Mouse (Mus musculus) lung, postnatal 14 days (tissue): ENCODE results near the gene Patz1.
A peak's percentile ranks its signal among the peaks of the same experiment; 100 is the strongest.

ENCODE experiments used
- DNase-seq: peaks from one replicate; pipeline ENCODE4 v3.0.0; 2021

Gene Patz1

DNA sequence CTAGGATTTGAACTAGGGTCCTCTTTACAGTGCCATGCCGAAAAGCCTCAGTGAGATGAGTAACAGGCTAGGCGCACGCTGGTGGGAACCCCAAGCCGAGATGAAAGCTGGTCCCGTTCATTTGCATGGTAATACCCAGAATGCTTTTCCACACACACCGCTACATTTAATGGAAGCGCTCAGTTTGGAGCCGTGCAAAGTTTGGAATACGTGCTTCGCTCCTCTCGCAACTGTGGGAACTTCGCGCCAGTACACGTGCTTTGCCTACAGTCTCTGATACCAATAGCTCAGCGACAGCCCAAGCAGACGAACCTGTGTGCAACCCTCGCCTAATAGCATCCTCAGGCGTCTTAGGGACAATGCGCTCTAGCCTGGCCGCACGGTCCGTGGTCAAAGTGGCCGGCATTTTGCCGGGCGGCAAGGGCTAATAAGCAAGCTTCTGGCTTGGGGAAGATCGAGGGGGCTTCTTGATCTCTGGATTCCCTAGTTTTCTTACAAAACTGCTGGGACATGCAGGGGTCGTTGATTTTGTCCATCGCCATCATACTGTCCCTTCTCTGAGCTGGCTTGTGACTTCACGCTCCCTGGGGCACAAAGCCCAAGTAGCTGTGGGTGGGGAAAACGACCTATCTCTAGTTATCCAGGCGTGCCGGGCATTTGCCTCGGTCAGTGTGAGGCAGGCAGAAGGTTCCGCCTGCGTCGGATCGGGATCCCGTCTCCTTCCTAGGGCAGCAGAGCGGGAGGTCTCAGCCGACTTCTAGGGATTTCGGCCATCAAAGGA, at the start of gene Patz1:
Gene Patz1, plus strand, starts transcription at position 354 of the 781 bp plus-strand sequence.
- DNase-seq, result peak; percentile 61

GRCm38 (mm10) chr11:3242395-3242794, 46.3 kb upstream of the Patz1 start:
- no peak for DNase-seq

DNA sequence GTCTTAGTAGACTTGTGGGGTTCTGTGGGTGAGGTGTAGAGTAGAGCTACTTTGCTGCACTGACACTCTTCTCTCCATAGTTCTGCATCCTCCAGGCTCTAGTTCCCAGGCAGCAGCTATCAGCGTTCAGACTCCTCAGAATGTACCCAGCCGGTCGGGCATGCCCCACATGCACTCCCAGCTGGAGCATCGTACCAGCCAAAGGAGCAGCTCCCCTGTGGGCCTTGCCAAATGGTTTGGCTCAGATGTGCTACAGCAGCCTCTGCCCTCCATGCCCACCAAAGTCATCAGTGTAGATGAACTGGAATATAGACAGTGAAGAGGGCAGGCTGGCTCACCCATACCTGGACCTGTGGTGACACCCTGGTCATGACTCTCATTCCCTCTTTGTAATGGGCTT, 44.9 kb upstream of the Patz1 start:
- DNase-seq, result no peak

DNA sequence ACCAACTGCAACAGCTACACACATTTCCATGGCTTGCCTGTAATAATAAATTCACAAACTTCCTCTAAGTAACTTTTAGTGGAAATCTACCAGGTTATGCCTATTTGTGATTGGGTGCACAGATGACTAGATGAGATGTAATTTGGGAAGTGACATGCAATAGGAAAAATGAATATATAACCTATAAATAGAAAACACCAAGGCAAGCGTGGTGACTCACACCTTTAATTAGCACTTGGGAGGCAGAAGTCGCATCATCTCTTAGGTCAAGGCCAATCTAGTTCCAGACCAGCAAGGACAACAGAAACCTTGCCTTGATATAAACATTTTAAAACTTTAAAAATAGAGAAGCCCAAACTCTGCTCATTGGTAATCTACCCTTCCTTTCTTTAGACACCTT, 41.3 kb upstream of the Patz1 start:
- no peak for DNase-seq

GRCm38 (mm10) chr11:3259537-3259936, 29.1 kb upstream of the Patz1 start:
- no peak for DNase-seq

GRCm38 (mm10) chr11:3265291-3266078, 23.2 kb upstream of the Patz1 start:
- no peak for DNase-seq

DNA sequence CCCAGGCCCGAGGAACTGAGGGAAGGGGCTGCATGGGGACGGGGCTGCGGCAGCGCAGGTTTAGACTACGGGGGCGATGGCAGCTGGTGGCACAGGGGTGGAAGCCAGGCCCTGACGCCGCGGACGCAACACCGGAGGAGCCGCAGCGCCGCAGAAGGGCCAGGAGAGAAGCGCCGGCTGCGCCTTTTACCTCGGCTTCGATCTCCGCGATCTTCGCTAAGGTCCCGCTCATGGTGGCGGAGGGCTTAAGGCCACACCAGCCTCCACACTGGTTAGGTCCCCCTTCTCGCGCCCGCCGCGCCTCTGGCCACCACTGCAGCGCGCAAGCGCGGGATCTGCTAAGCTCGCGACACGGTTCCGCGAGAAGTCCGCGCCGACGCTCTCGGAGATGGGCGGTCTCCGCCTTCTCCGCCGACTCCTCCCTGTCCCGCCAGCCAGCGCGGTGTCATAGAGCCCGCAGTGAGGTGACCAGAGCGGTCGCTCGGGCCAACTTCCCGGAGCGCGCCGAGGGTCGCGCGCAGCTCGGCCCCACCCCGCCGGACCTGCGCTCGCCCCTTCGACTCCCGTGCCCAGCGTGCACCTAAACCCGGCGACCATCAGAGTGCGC, 22.5 kb upstream of the Patz1 start, which contains the start of gene Drg1:
Gene Drg1, minus strand, starts transcription at position 337 of the 607 bp plus-strand sequence.
- DNase-seq, result peak; percentile 95

- no peak for DNase-seq
These were observed 21.5 kb upstream of the Patz1 start for GRCm38 (mm10) chr11:3267133-3267532.

DNA sequence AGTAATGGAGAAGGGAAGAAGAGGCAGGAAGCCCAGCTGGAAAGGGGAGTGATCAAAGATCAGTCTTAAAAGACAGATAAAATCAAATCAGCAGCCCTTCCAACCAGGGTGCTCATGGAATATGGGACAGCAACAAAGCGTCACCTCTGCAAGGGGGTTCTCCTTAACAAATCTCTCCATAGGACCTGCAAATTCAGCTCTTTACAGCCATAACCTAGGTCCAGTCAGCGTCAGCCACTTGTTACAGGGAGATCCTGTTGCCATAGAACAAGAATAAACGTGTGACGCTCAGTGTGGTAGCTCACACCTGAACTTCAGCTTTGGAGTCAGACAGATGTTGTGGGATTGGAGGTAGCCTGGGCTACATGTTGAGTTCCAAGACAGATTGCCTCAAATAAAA, 19.4 kb upstream of the Patz1 start:
- no peak for DNase-seq

DNA sequence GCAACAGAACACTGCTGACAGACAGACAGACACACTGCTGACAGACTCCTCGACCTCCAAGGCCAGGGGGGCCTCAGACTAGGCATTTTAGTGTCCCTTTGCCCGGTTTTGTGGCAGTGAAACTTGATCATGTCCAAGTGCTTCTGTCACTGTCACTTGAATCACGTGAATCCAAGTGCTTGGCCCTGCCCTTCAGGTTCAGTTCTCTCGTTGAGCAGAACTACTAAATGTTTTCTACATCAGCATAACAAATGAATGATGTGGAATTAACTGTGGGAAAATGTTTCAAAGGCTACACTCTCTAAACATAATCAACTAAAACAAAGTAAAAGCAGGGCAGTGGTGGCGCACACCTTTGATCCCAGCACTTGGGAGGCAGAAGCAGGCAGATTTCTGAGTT, 10.3 kb upstream of the Patz1 start:
- no peak for DNase-seq

GRCm38 (mm10) chr11:3279729-3280128, 8.9 kb upstream of the Patz1 start:
- no peak for DNase-seq

DNA sequence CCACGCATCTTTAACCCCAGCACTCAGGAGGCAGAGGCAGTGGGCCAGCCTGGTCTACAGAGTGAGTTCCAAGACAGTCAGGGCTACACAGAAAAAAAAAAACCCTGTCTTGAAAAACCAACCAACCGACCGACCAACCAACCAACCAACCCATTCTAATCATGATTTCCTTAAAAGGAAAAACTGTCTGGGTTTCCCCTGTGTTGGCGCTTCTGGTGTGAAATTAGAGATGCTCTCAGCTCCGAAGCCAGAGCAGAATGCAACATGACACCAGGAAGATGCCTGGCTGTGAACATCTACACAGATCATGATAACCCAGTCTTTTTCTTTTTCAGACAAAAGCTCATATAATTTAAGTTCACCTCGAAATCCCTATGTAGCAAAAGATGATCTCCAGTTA, 5.8 kb upstream of the Patz1 start:
- DNase-seq, result no peak

- no peak for DNase-seq
These were observed 5.0 kb upstream of the Patz1 start for GRCm38 (mm10) chr11:3283645-3284044.

DNA sequence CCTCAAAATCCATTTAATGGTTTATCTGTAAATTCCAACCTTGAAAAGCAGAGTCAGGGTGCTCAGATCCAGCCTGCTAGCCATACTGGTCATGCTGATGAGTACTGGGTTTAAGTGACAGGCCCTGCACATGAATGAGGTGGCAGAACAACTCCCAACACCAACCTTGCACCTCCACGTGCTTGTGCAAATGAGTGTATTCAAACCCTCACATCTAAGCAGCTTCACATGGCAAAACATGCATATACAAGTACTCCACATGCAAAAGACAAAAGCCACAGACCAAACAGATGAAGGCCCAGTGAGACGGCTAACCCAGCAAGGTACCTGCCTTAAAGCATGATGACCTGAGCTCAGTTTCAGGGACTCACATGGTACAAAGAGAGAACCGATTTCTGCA, 2.7 kb upstream of the Patz1 start:
- no peak for DNase-seq

- no peak for DNase-seq
These were observed 1.5 kb upstream of the Patz1 start for GRCm38 (mm10) chr11:3287131-3287530.

GRCm38 (mm10) chr11:3287921-3288320, 753 bp upstream of the Patz1 start:
- DNase-seq, result no peak

GRCm38 (mm10) chr11:3289302-3289802, 678 bp downstream of the Patz1 start:
- peak; percentile 78 for DNase-seq

DNA sequence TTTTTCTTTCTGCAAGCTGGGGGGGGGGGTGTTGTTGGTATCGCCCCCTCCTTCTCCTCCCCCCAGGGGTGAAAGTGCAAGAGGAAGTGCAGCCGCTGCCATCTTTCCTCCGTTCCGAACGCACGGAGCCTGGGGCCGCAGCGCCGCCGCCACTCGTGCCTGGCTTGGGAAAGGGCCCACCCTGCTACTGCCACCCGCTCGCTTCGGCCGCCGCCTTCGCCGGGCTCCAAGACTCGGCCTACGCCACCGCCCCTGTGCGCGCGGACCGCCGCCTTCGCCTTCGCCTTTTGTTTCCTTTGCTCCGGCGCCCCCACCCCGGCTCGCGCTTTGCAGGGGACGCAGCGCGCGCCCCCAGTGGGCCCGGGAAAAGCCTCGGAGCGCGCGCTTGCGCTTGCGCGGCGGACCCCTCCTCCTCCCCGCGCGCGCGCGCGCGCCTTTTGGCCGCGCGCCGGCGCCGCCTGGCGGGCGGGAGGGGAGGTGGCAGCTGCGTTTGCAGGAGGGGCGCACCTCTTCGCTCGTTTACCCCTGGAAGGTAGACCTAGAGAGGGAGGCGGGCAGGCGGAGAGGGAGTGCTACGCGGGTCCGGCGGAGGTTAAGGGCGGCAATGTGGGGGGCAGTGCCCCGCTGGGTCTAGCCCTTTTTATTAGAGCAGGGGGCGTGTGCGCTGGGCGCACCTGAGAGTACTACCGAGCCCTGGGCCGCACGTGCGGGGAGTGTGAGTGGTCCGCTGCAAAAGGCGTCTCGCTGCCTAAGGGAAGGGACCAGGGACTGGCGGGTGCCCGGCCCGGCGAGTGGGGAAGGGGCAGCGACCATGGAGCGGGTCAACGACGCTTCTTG, 1.3 kb downstream of the Patz1 start:
- peak; percentile 84 for DNase-seq

GRCm38 (mm10) chr11:3290640-3291310, 2.1 kb downstream of the Patz1 start:
- peak; percentile 53 for DNase-seq

DNA sequence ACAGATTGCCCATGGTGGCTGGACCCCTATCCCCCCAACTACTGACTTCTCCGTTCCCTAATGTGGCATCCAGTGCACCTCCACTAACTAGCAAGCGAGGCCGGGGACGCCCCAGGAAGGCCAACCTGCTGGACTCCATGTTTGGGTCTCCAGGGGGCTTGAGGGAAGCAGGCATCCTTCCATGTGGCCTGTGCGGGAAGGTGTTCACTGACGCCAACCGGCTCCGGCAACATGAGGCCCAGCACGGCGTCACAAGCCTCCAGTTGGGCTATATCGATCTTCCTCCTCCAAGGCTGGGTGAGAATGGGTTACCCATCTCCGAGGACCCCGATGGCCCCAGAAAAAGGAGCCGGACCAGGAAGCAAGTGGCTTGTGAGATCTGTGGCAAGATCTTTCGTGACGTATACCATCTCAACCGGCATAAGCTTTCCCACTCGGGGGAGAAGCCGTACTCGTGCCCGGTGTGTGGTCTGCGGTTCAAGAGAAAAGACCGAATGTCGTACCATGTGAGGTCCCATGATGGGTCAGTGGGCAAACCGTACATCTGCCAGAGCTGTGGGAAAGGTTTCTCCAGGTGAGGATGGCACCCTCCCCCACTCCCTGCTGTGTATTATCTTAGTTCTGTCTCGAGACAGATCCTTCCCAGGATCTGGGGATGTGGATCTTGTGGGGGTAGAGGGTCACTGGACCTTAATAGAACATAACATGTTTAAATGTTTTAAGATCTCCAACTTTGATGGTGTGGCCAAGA, 2.8 kb downstream of the Patz1 start:
- no peak for DNase-seq

GRCm38 (mm10) chr11:3292062-3292421, 3.4 kb downstream of the Patz1 start:
- peak; percentile 56 for DNase-seq
